Mouse (Mus musculus) spleen, adult 2 months (tissue): Measurements from ENCODE around the gene Nfic. TPM values are rescaled to one million over a fixed set of nuclear protein-coding genes. Genes with fewer than 3 reads are reported as not detected.

Experiments
- DNase-seq, 2 experiments: peaks; one replicate each; pipeline versions ENCODE4 v3.0.0 to v3.0.0-alpha.2; 2012 to 2021; ENCODE audit warnings: low spot score in 2 of 2, low read depth in 1 of 2
- H3K27ac ChIP-seq: fragments of 200-500 bp; 2 replicates; pipeline ENCODE4 v1.5.1; 2012; ENCODE audit warnings: low read length, inconsistent platforms; ENCODE audit not compliant: insufficient read depth
- H3K27me3 ChIP-seq: fragments of 200-500 bp; 2 replicates; pipeline ENCODE4 v1.6.1; 2012; ENCODE audit warnings: mild to moderate bottlenecking, moderate library complexity, low read length, inconsistent platforms; ENCODE audit not compliant: control insufficient read depth, insufficient read depth
- H3K36me3 ChIP-seq: fragments of 200-500 bp; 2 replicates; pipeline ENCODE4 v1.6.1; 2012; ENCODE audit warnings: mild to moderate bottlenecking, low read length, inconsistent platforms; ENCODE audit not compliant: control insufficient read depth, insufficient read depth
- H3K4me1 ChIP-seq: fragments of 200-500 bp; 2 replicates; pipeline ENCODE4 v1.6.1; 2011; ENCODE audit warnings: inconsistent platforms; ENCODE audit not compliant: control insufficient read depth, insufficient read depth, insufficient read length
- H3K4me3 ChIP-seq: fragments of 200-500 bp; 2 replicates; pipeline ENCODE4 v1.5.1; 2011; ENCODE audit warnings: mild to moderate bottlenecking, inconsistent platforms; ENCODE audit not compliant: insufficient read depth, insufficient read length; ENCODE audit errors: extremely low read depth
- CTCF ChIP-seq: fragments of 200-500 bp; IDR thresholded peaks from 2 replicates; pipeline ENCODE4 v1.5.1; 2011; ENCODE audit warnings: mild to moderate bottlenecking, inconsistent platforms; ENCODE audit not compliant: insufficient read depth, insufficient read length, insufficient replicate concordance; ENCODE audit errors: extremely low read depth
- POLR2A ChIP-seq: fragments of 200-500 bp; IDR thresholded peaks from 2 replicates; pipeline ENCODE4 v1.6.1; 2011; ENCODE audit warnings: low read depth, low read length, inconsistent platforms
- WGBS: fragments of 180-500 bp; shearing (Covaris S2); methylation state at CpG from one replicate; pipeline ENCODE4 v1.1.7; 2018; 5-methylcytosine and 5-hydroxymethylcytosine counted together
- polyA plus RNA-seq: library from polyadenylated mRNA; depleted of rRNA; stranded (reverse); fragments of >200 nt; gene quantifications from 2 replicates; pipeline ENCODE4 v1.2.3, GENCODE M21; 2012

Gene Nfic
- polyA plus RNA-seq, 1 experiment = 26.0 TPM

- peak; percentile 64 to 88 for DNase-seq
- WGBS = 2% methylated on average over 75 of the region's 79 CpGs
- Histone ChIP-seq H3K36me3 (no peaks in the 10 kb centered on the region), H3K27me3 (no peaks in the 10 kb centered on the region), H3K4me3 (peak within 1 kb of the TSS; percentile 70), H3K4me1 (peaks cover 19% of the 10 kb centered on the region; the same call in 1 of the 2 replicates), H3K27ac (peak within 1 kb of the TSS; percentile 39)
- TF ChIP-seq CTCF (no peak), POLR2A (peak; percentile 46; the same call in 1 of the 2 replicates)
Observed at GRCm38 (mm10) chr10:81356991-81357844, 98.2 kb downstream of the Nfic start, which contains the start of gene Mfsd12. Gene Mfsd12 (plus strand): TSS chr10:81357491.

GRCm38 (mm10) chr10:81356352-81356990 is 99.0 kb downstream of the Nfic start:
- no peaks in the 10 kb centered on the region for H3K36me3 ChIP-seq
- DNase-seq = peak; percentile 49 to 54
- no peak for TF ChIP-seq POLR2A
- no peak for TF ChIP-seq CTCF
- H3K27ac ChIP-seq = peak overlapping the region; percentile 39
- H3K4me1 ChIP-seq = peaks cover 19% of the 10 kb centered on the region; the same call in 1 of the 2 replicates
- H3K27me3 ChIP-seq = no peaks in the 10 kb centered on the region
- H3K4me3 ChIP-seq = peak overlapping the region; percentile 70; the same call in 1 of the 2 replicates
- 14% methylated on average over 12 of the region's 12 CpGs for WGBS

GRCm38 (mm10) chr10:81355533-81355932 is 99.9 kb downstream of the Nfic start:
- H3K36me3 ChIP-seq = no peaks in the 10 kb centered on the region
- peaks cover 19% of the 10 kb centered on the region; the same call in 1 of the 2 replicates for H3K4me1 ChIP-seq
- H3K27ac ChIP-seq = no peak overlapping the region
- TF ChIP-seq CTCF = no peak
- no peak for TF ChIP-seq POLR2A
- H3K27me3 ChIP-seq = no peaks in the 10 kb centered on the region
- no peak overlapping the region for H3K4me3 ChIP-seq
- 87% methylated on average over 4 of the region's 4 CpGs for WGBS
- no peak for DNase-seq

- 82% methylated on average over 9 of the region's 9 CpGs for WGBS
- no peak for DNase-seq
- Histone ChIP-seq H3K27me3 (no peaks in the 10 kb centered on the region), H3K36me3 (no peaks in the 10 kb centered on the region), H3K27ac (no peak overlapping the region), H3K4me3 (no peak overlapping the region), H3K4me1 (peaks cover 20% of the 10 kb centered on the region; the same call in 1 of the 2 replicates)
- TF ChIP-seq CTCF = no peak
- no peak for TF ChIP-seq POLR2A
Observed at GRCm38 (mm10) chr10:81354738-81355477, 100.5 kb downstream of the Nfic start.

GRCm38 (mm10) chr10:81351678-81352291 is 103.7 kb downstream of the Nfic start:
- Histone ChIP-seq H3K27ac (peak overlapping the region; percentile 51), H3K27me3 (no peaks in the 10 kb centered on the region), H3K4me3 (no peak overlapping the region), H3K4me1 (peaks cover 16% of the 10 kb centered on the region), H3K36me3 (no peaks in the 10 kb centered on the region; the same call in 1 of the 2 replicates)
- 32% methylated on average over 9 of the region's 9 CpGs for WGBS
- no peak for TF ChIP-seq CTCF
- no peak for TF ChIP-seq POLR2A
- peak in 1 of 2 experiments; percentile 36 for DNase-seq
